Mouse (Mus musculus) urinary bladder, postnatal 14 days (tissue): Measurements from ENCODE around the gene Yod1.

Experiments used
- DNase-seq: peaks from one replicate; pipeline ENCODE4 v3.0.0; 2021; ENCODE audit warnings: low spot score

Gene Yod1

DNA sequence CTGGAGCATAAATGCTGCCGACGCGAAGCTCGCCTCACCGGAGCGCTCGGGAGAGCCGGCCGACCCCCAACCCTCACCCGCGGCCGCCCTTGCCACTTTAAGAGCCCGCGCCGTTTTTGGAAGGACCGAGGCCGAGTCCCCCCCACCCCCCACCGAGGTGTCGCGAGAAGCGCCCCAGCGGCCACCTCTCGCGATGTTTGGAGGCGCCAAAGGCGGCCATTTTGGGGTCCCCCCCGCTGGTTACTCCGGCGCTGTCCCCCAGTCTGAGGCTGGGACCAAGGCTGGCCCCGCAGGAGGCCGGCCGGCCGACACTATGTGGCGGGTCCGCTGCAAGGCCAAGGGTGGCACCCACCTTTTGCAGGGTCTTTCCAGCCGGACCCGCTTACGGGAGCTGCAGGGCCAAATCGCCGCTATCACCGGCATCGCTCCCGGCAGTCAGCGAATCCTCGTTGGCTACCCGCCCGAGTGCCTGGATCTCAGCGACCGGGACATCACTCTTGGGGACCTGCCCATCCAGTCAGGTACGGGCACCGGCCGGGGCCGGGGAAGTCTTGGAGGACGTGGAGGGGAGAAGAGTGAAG is at the start of gene Yod1:
Gene Yod1, plus strand, starts transcription at position 37 of the 581 bp plus-strand sequence.
- peak; percentile 90 for DNase-seq

DNA sequence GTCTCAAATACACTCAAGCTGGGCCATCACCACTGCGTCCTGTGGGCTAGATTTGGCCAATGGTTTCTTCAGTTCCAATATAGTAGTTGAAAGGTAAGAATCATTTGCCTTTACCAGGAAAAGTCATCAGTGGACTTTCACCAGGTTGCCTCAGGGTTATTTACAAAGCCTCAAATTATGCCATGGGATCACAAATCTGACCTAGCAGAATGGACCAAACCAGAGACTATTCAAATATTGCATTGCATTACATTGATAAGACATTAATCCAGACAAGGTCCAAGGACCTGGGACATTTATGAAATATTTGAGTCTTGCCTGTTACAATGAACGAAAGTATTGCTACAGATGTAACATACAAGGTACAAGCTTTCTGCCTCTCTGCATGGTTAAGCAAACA is 38.6 kb upstream of the Yod1 start:
- no peak for DNase-seq

DNA sequence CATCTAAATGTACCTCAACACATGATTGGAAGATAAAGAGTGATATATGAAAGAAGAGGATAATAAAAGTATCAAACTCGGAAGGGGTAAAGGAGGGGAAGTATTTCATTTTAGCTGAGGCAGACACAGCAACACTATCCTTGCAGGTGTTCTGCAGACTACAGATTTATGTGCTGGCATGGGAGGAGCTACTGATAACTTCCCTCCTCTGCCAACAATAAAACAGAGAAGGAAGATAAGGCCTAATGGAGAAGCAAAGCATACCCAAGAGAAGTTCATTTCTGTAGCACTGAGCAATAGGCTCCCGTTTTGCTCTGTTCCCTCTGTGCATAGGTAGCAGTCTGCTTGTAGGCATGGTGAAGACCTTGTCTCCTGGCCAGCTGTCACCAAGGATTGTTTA is 36.1 kb upstream of the Yod1 start:
- DNase-seq, result no peak

DNA sequence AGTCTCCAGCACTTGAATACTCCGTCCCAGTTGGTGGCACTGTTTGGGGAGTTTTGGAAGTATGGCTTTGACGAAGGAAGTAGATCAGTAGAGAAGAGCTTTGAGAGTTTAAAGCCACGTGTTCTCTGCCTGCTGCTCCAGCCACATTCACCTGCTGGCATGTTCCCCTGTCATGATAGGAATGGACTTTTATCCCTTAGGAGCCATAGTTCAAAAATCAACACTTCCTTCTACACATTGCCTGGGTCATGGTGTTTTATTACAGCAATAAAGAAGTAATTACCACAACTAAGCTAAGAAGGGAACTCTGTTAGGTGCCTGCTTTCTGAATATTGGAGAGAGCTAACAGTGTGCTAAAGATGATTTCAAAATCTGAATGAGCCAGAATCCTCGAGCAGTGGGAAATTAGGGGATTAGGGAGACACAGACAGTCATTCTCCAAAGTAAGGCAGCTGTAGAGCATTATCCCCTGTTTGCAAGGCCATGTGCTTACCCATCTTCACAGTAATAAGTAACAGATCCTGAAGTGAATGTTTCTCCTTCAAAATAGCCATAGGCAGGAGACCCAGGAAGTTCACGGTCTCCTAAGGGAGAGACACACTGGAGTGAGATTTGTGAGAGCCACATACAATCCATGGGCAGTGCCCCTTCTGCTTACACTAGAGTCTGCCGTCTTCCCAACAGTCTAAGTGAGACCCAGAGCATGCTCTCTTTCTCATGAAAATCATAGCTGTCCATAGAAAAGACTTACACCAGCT is 35.3 kb upstream of the Yod1 start:
- no peak for DNase-seq

DNA sequence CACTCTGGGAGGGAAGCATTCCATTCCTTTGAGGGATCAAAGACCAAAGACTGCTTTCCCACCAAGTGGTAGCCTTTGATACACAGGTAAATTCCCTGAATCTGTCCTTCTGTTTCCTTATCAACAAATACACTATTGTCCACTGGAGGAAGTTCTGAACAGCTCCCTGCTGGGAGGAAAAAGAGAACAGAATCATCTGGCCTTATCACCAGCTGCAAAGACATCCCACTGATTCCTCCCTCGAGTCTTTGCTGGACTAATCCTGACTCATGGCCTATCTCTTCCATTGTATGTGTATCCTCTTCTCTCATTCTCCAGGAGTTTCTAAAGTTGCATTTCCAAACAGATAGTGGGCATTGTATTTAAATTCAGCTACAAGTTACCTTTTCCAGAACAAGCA is 33.2 kb upstream of the Yod1 start:
- DNase-seq, result no peak

DNA sequence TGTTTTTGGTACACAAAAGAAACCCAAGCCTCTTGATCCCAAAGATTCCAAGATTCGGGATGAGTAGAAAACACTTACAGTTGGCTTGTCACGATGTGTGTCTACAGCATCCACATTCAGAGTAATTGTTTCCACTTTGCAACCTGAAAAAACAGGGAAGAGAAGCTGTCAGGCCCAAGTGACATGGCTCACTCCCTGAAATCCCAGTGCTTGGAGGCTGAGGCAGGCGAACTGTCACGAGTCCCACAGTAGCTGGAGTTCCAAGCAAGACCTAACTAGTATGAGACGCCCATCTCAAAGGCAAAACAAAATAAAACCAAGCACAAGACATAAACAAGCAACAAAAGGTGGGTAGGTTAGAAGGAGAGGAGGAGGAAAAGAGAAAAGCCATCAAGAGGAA is 18.5 kb upstream of the Yod1 start:
- DNase-seq, result no peak

DNA sequence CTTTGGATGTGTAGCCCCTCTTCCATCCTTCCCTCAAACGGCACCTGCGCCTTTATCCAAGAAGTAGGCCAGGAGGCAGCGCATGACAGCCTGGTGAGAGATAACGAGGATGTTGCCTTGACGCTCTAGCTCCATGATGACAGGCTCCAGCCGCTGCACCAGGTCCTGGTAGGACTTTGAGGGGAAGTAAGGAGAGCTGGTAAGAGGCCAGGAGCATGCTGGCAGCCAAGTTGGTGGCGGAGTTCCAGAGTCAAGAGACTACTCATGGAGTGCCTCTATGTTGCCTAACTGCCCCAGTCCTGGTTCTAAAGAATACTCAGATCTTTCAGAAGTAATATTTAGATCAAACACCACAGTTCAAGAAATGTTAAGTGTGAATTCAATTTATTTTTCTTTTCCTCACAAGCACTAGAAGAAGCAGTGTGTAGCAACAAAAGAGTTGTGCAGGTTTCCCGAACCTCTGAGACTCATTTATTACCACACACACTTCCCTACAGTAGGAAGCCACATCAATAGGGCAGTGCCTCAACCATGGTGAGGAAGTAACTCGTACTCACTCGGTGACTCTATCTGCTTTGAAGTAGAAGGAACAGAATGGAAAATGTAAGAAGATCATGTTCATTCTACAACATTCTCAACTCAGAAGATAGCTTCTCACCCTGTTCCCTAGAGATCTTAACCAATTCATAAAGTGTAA is 17.0 kb upstream of the Yod1 start:
- no peak for DNase-seq

DNA sequence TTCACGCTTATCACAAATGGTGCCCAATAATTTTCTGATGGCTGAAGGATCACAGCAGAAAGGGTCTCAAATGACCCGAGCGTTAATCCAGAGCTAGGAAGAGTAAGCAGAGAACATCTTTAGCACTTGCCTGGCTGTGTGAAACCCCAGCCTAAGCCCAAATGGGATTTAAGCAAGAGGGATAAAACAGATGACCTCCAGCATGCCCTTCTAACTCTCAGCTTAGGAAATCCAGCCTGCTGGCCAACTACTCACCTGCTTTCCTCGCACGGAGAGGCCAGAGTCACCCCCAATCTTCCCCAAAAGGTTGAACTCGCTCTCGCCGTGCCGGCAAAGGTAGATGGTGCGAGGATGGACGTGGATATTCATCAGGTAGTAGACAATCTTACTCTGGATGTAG is 15.2 kb upstream of the Yod1 start:
- no peak for DNase-seq

DNA sequence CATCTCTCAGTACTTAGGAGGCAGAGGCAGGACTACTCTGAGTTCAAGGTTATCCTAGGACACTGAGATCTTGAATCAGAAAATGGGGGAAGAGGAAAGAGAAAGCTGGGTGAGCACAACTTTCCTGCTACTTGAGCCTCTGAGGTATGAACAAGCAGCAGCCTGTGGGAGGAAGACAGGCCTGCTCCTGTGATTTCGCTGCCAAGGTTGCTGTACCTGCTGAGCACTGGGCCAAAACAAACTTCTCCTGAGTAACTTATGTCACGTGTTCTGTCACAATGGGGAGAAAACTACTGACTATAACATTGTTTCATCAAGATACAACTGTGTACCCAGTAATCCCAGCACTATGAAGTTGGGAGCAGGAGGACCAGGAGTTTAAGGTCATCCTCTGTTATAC is 13.5 kb upstream of the Yod1 start:
- peak; percentile 39 for DNase-seq

DNA sequence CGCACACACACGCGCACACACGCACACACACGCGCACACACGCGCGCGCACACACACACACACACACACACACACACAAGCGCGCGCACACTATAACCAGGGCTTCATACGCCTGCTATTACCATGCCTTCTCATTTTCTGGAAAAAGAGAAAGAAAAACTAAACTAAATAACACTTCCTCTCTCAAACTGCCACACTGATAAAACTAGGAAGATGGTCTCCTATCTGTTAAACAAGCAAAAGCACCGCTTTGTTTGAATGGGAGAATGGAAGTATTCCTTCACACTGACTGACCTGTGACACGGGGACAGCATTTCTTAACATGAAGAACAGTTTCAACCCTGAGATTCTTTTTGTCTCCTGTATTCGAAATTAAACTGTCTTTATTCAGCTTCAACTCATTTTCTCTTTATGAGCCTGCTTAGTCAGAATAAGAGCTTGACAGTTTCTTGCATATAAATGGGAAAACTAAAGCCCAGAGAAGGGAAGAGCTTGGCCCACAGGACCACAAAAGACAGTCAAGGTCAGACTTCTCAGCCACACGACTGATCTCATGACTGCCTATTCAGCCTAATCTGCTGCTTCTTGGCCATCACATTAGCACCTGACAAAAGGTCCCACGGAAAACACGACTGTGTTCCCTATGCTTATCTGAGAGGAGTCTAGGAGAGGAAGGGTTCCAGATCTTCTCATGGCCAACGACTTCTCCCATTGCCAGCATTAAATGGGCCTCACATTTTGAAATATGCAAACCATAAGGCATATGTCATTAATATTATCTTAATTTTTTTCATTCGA is 6.6 kb upstream of the Yod1 start:
- no peak for DNase-seq

DNA sequence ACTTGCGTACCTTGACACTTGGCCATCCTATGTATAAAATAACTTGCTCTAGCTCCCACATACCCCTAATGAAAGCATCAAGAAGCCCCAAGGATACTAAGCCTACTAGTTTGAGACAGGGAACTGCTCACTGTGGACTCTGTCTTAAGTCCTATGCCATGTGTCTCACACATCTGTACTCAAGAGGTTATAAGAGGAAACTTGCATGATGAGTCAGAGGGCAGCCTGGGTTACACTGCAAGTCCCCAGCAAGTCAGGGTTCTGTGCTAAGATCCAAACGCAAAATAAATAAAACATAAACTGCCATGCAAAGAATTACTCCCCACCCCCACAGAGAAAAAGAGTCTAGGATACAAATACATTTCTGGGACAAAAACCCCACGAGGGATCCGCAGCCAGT is 3.1 kb upstream of the Yod1 start:
- no peak for DNase-seq

DNA sequence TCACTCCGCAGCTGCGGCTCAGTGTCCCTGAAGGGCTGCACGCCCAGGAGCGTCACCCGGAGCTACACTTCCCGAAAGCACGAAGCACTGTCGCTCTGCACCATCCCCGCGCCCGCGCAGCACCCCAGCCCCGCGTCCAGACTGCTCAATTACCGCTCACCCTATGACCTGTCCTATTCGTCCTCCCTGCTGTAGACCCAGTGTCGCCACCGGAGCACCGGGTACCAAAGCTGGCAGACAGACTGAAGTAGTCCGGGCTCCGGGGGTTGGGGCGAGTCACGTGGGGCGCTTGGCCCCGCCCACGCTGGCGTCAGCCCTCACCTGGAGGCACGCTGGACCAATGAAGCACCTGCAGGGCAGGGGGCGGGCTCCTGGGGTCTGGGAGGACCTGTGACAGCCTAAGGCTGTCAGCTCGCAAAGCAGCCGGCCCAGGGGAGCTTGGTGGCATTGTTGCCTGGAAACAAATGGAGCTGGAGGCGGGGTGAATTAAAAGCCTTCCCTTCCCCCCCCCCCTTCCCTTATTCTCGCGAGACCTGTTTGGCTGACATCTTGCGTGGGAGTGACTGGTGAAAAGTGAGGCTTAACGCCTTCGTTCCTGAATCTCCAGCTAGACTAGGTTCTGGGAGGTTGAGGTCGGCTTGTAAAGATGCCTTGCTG is 1.4 kb upstream of the Yod1 start, which contains the start of gene Gm29427:
Gene Gm29427, minus strand, starts transcription at position 239 of the 657 bp plus-strand sequence.
- DNase-seq, result peak; percentile 95

DNA sequence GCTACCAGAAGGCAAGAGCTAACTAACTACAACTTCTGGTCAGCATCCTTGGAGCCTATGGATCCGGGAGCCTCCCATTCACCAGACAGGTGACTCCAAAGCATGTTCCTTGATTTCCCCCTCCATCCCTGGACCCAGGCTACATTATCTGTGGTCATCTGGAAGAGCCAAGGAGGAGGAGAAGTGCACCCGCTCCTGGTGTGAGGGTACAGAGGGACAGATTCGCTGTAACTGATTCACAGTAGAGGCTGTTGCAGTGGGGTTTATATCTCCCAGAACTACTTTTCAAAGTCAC is 962 bp upstream of the Yod1 start:
- DNase-seq, result no peak

DNA sequence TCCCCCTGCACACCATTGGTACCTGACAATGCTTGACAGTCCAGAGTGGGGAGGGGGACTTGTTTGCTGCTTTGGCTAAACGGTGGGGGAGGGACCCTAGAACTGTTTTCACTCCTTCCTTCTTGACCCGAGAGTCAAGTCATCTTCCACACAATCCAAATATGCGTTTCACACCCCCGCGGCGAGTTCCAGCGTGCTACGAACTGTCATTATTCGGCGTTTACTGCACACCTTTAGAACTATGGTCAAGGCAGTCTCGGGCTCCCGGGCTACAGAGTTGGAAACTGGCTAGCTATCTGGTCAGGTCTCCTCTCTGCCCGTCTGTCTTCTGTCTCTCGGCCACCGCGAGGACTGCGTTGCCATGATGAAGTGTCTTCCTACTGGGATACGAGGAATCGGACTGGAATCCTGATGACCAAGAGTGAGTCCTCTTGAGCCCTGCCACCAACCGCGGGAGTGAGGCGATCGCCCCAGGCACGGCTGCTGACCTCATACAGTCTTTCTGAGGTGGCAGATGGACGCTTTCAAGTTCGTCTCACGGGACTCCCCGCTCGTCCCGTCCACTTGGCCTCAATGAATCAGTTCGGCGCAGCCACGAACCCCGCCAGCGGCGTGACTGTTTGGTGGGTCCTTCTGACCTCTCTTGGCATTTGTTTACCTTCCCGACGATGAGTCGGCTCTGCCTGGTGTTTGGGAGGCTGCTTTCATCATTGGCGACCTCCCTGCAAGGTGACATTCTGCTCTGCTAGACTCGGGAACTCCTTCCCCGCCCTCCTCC is 425 bp upstream of the Yod1 start:
- peak; percentile 32 for DNase-seq

DNA sequence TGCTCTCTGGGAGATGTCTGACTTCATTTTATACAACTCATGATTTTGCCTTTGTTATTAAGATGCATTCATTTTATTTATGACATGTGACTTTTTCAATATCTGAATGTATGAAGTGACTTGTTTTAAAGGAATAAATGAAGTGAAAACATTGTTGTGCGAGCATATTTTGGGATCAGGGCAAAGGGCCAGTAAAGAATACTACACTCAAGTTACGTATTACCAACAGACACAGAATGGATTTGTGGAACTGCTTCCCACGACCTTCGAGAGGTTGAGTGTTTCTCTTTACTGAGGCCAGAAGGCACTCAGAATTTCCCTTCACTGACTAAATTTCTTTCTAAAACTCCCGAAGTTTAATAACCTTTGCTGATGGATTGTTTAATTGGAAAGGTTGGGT is 7.1 kb downstream of the Yod1 start:
- no peak for DNase-seq

DNA sequence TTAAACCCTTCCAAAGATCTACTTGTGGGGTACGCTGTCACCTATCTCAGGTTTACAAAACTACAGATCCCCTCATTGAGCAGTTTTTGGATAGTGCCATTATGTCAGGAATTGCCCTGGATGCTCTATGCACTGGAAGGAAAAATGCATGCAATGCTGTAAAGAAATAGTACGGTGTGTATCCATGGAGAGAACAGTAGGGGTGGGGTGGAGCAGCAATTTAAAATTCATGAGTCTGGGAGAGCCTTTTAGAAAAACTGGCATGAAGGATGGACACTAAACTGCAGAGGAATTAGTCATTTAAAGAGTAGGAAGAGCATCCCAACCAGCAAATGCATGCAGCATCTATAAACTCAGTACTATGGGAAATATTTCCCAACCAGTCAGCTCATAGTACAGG is 9.3 kb downstream of the Yod1 start:
- no peak for DNase-seq

DNA sequence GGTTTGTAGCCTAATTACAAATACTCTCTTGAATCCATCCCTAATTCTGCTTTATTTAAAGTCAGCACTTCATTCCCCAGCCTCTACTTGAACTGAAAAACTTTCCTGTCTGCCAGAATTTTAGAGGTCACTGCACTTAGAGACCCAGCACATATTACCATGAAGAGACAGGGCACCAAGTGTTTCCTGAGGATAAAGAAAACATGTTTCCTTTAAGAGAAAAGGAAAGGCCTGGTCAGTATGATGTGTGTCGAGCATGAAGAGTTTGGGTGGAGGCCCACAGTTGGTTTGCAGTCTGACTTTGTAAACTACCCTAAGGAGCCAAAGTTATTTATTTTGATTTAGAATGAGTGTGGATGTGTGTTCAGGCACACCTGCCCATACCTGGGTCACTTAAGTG is 10.9 kb downstream of the Yod1 start:
- no peak for DNase-seq

DNA sequence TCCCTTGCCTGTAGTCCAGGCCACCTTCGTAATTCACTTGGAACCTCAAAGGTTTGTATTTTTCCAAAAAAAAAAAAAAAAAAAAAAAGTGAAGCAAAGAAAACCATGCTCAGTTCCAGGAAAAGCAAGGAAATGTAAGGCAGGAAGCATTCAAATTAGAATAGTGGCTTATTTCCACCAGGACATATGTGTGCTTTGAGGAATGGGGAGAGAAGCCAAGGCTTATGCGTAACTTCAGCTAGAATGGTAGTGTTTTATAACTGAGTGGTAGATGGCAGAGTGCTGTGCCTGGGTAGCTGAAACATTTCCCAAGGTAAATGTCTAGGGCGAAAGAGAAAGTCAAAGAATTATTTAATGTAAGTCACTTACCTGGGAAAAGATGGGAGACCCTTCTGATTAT is 11.6 kb downstream of the Yod1 start:
- DNase-seq, result no peak

DNA sequence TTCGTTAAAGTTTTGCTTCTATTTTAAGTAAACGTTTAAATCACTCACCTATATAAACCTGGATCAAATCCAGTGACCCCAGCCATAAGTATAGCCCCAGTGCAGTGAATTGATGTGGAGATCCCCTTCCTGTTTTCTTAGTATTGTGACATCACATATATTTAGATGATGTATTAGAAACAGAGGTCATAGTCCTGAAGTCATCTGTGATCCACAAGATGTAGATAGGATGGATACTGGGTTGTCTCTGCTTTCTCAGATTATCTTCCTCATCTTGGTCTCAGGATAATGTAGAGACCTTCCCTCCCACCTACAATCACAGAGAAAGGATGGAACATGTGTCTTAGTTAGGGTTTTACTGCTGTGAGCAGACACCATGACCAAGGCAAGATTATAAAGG is 12.0 kb downstream of the Yod1 start, which contains the start of gene Pfkfb2:
Gene Pfkfb2, minus strand, starts transcription at position 101 of the 400 bp plus-strand sequence.
- no peak for DNase-seq

DNA sequence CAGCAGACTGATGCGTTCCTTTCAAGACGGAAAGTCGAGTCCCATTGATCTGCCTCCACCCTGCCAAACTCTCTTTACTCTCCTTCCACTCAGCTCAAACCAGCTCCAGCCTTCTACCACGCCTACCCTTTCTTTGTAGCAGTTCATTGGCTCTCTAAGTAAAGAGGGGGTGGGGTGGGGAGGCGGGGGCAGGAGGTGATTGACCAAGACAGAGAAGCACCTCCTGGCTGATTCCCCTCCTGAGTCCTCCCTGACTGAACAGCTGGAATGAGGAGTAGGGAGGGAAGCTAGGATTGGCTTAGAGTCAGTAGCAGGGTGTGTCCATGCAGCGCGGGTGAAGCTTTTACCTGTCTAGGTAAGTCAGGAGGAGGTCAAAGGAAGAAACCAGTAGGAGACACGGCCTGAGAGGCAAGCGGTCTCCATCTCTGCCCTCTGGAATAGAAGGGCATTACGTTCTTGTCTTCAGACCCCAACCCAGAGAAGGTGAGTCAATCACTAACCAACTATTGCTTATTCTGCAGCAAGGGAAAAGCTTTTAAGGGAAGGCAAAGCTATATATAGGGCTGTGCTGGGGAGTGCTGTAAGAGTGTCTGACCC is 14.7 kb downstream of the Yod1 start, which contains the start of gene AA986860:
Gene AA986860, plus strand, starts transcription at position 236 of the 597 bp plus-strand sequence.
- DNase-seq, result peak; percentile 41
